Mouse (Mus musculus): ENCODE data around the gene Ddx50. TPM values are rescaled to one million over a fixed set of nuclear protein-coding genes. Genes with fewer than 3 reads are reported as not detected.

The Ddx50 gene
- total and polyA plus RNA-seq, 2 experiments from 2014 or later, result 40.8 to 77.0 TPM

- no peak for ATAC-seq (ENCODE audit: low FRiP score)
- Histone ChIP-seq H3K27me3 (ENCODE audit: insufficient read depth, low read length) (no peaks in the 10 kb centered on the region), H3K4me3 (ENCODE audit: low read depth, low read length) (no peak overlapping the region), H3K9me3 (ENCODE audit: low read length) (no peaks in the 10 kb centered on the region), H3K9ac (replicated peaks; ENCODE audit: low read length, poor library complexity, severe bottlenecking) (no peak overlapping the region), H3K4me1 (ENCODE audit: insufficient read depth, low read length) (no peaks in the 10 kb centered on the region), H3K27ac (ENCODE audit: low read depth, low read length) (no peak overlapping the region), H3K4me2 (ENCODE audit: low read depth, low read length, poor library complexity, severe bottlenecking) (no peak overlapping the region), H3K36me3 (ENCODE audit: insufficient read depth, low read length) (no peaks in the 10 kb centered on the region)
- DNase-seq (ENCODE audit: low spot score), result no peak
- 80% methylated on average over 3 of the region's 3 CpGs for WGBS
- no peak for TF ChIP-seq CTCF (IDR thresholded peaks at IDR 0.05)
Observed at GRCm38 (mm10) chr10:62604161-62604560, 46.9 kb downstream of the Ddx50 start.

DNA sequence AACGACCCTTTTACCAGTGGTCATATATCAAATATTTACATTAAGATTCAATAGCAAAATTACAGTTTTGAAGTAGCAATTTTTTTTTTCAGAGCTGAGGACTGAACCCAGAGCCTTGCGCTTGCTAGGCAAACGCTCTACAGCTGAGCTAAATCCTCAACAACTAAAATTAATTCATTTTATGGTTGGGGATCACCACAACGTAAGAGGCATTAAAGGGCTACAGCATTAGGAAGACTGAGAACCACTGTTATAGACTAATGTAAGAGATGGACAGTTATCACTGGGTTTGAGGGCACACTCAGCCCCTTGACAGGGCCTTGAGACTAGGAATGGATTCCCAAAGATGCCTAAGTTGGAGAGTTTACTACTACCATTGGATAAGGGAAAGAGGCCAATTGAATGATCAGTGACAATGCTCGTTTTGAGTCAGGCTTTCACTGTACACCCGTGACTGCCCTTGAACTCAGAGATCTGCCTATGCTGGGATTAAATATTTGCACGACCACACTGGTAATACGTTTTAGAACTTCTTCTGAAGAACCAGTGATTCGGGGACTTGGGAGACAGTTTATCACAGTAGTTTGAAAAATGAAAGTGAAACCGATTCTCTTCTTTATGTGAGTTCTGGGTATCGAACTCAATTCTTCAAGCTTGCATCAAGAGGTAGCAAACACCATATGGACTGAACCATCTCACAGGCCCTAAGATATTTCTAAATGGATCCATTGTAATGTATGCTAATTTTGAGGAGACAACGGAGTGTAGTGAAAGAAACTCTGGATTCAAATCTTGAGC is 47.6 kb downstream of the Ddx50 start:
- no peak overlapping the region for H3K27ac ChIP-seq (ENCODE audit: low read depth, low read length)
- no peaks in the 10 kb centered on the region for H3K4me1 ChIP-seq (ENCODE audit: insufficient read depth, low read length)
- ATAC-seq (ENCODE audit: low FRiP score) (no peak), DNase-seq (ENCODE audit: low spot score) (no peak)
- H3K9me3 ChIP-seq (ENCODE audit: low read length), result no peaks in the 10 kb centered on the region
- H3K36me3 ChIP-seq (ENCODE audit: insufficient read depth, low read length), result peaks cover 2% of the 10 kb centered on the region; the same call in 1 of the 2 replicates
- no peak for TF ChIP-seq CTCF (IDR thresholded peaks at IDR 0.05)
- WGBS, result 89% methylated on average over 12 of the region's 12 CpGs
- no peak overlapping the region; the same call in 1 of the 2 replicates for H3K4me3 ChIP-seq (ENCODE audit: low read depth, low read length)
- H3K27me3 ChIP-seq (ENCODE audit: insufficient read depth, low read length), result no peaks in the 10 kb centered on the region
- H3K4me2 ChIP-seq (ENCODE audit: low read depth, low read length, poor library complexity, severe bottlenecking), result no peak overlapping the region
- no peak overlapping the region for H3K9ac ChIP-seq (replicated peaks; ENCODE audit: low read length, poor library complexity, severe bottlenecking)

- no peak for TF ChIP-seq CTCF (IDR thresholded peaks at IDR 0.05)
- H3K27me3 ChIP-seq (ENCODE audit: insufficient read depth, low read length), result no peaks in the 10 kb centered on the region
- H3K36me3 ChIP-seq (ENCODE audit: insufficient read depth, low read length), result peaks cover 11% of the 10 kb centered on the region
- H3K27ac ChIP-seq (ENCODE audit: low read depth, low read length), result peak within 1 kb of the TSS; percentile 79
- peak; percentile 95 for DNase-seq (ENCODE audit: low spot score)
- peak within 1 kb of the TSS; percentile 77 for H3K9ac ChIP-seq (replicated peaks; ENCODE audit: low read length, poor library complexity, severe bottlenecking)
- no peaks in the 10 kb centered on the region for H3K9me3 ChIP-seq (ENCODE audit: low read length)
- H3K4me3 ChIP-seq (ENCODE audit: low read depth, low read length), result peak within 1 kb of the TSS; percentile 91
- no peaks in the 10 kb centered on the region for H3K4me1 ChIP-seq (ENCODE audit: insufficient read depth, low read length)
- H3K4me2 ChIP-seq (ENCODE audit: low read depth, low read length, poor library complexity, severe bottlenecking), result peak within 1 kb of the TSS; percentile 74
- WGBS, result 5% methylated on average over 53 of the region's 53 CpGs
- peak; percentile 98 for ATAC-seq (ENCODE audit: low FRiP score)
Observed at GRCm38 (mm10) chr10:62602177-62603040, 48.6 kb downstream of the Ddx50 start, which contains the start of gene Ddx21. Gene Ddx21 (minus strand): TSS chr10:62602281.

GRCm38 (mm10) chr10:62601833-62602176 is 49.2 kb downstream of the Ddx50 start:
- WGBS, result under 1% methylated on average over 23 of the region's 23 CpGs
- peaks cover 15% of the 10 kb centered on the region for H3K36me3 ChIP-seq (ENCODE audit: insufficient read depth, low read length)
- H3K27ac ChIP-seq (ENCODE audit: low read depth, low read length), result peak overlapping the region; percentile 79
- peak overlapping the region; percentile 77 for H3K9ac ChIP-seq (replicated peaks; ENCODE audit: low read length, poor library complexity, severe bottlenecking)
- no peaks in the 10 kb centered on the region for H3K4me1 ChIP-seq (ENCODE audit: insufficient read depth, low read length)
- H3K4me2 ChIP-seq (ENCODE audit: low read depth, low read length, poor library complexity, severe bottlenecking), result peak overlapping the region; percentile 74
- ATAC-seq (ENCODE audit: low FRiP score) (peak; percentile 79), DNase-seq (ENCODE audit: low spot score) (no peak)
- peak overlapping the region; percentile 91 for H3K4me3 ChIP-seq (ENCODE audit: low read depth, low read length)
- H3K9me3 ChIP-seq (ENCODE audit: low read length), result no peaks in the 10 kb centered on the region
- no peak for TF ChIP-seq CTCF (IDR thresholded peaks at IDR 0.05)
- no peaks in the 10 kb centered on the region for H3K27me3 ChIP-seq (ENCODE audit: insufficient read depth, low read length)

- H3K27ac ChIP-seq (ENCODE audit: low read depth, low read length), result no peak overlapping the region
- peak overlapping the region; percentile 91 for H3K4me3 ChIP-seq (ENCODE audit: low read depth, low read length)
- peak overlapping the region; percentile 77; the same call in 1 of the 2 replicates for H3K9ac ChIP-seq (replicated peaks; ENCODE audit: low read length, poor library complexity, severe bottlenecking)
- no peaks in the 10 kb centered on the region for H3K4me1 ChIP-seq (ENCODE audit: insufficient read depth, low read length)
- WGBS, result 13% methylated on average over 20 of the region's 20 CpGs
- no peaks in the 10 kb centered on the region for H3K27me3 ChIP-seq (ENCODE audit: insufficient read depth, low read length)
- no peaks in the 10 kb centered on the region for H3K9me3 ChIP-seq (ENCODE audit: low read length)
- DNase-seq (ENCODE audit: low spot score) (peak; percentile 12), ATAC-seq (ENCODE audit: low FRiP score) (no peak)
- H3K4me2 ChIP-seq (ENCODE audit: low read depth, low read length, poor library complexity, severe bottlenecking), result peak overlapping the region; percentile 74
- peaks cover 15% of the 10 kb centered on the region for H3K36me3 ChIP-seq (ENCODE audit: insufficient read depth, low read length)
- no peak for TF ChIP-seq CTCF (IDR thresholded peaks at IDR 0.05)
Observed at GRCm38 (mm10) chr10:62601053-62601791, 49.8 kb downstream of the Ddx50 start.

All from midbrain, postnatal 0 days (tissue).